Mouse (Mus musculus) CD4-positive, CD25-positive, alpha-beta regulatory T cell, adult 4 months (primary cell): ENCODE measurements around the gene Mpp2. TPM values are rescaled to one million over a fixed set of nuclear protein-coding genes. Genes with fewer than 3 reads are reported as not detected.

ENCODE experiments used
- ATAC-seq: one replicate; pipeline ENCODE4 v1.8.0; 2017
- polyA plus RNA-seq, 2 experiments: library from polyadenylated mRNA; unstranded; fragments of 100-300 nt; shearing (Covaris generic); gene quantifications; one replicate each; pipeline ENCODE4 v1.2.1; 2017

Gene Mpp2
- polyA plus RNA-seq, 2 experiments from 2014 or later, result 1.3 to 3.6 TPM

- no peak for ATAC-seq
Observed at GRCm38 (mm10) chr11:102070426-102070825, 17.9 kb downstream of the Mpp2 start.

GRCm38 (mm10) chr11:102069633-102070032 lies 18.7 kb downstream of the Mpp2 start:
- ATAC-seq, result no peak

- no peak for ATAC-seq
Observed at GRCm38 (mm10) chr11:102068969-102069368, 19.3 kb downstream of the Mpp2 start.

- no peak for ATAC-seq
Observed at GRCm38 (mm10) chr11:102063076-102063475, 25.2 kb downstream of the Mpp2 start.

- ATAC-seq, result no peak
Observed at GRCm38 (mm10) chr11:102061941-102062473, 26.3 kb downstream of the Mpp2 start.

- ATAC-seq, result peak; percentile 37
Observed at GRCm38 (mm10) chr11:102061236-102061940, 26.9 kb downstream of the Mpp2 start.

- no peak for ATAC-seq
Observed at GRCm38 (mm10) chr11:102053847-102054246, 34.5 kb downstream of the Mpp2 start.

GRCm38 (mm10) chr11:102053183-102053582 lies 35.1 kb downstream of the Mpp2 start:
- no peak for ATAC-seq

GRCm38 (mm10) chr11:102052697-102053096 lies 35.6 kb downstream of the Mpp2 start:
- no peak for ATAC-seq

GRCm38 (mm10) chr11:102051954-102052353 lies 36.4 kb downstream of the Mpp2 start:
- no peak for ATAC-seq

GRCm38 (mm10) chr11:102051541-102051940 lies 36.8 kb downstream of the Mpp2 start:
- no peak for ATAC-seq

- ATAC-seq, result no peak
Observed at GRCm38 (mm10) chr11:102049875-102050482, 38.3 kb downstream of the Mpp2 start.

GRCm38 (mm10) chr11:102046607-102047006 lies 41.7 kb downstream of the Mpp2 start:
- no peak for ATAC-seq

- no peak for ATAC-seq
Observed at GRCm38 (mm10) chr11:102044691-102045212, 43.6 kb downstream of the Mpp2 start.

- no peak for ATAC-seq
Observed at GRCm38 (mm10) chr11:102043381-102043780, 44.9 kb downstream of the Mpp2 start.

- no peak for ATAC-seq
Observed at GRCm38 (mm10) chr11:102042971-102043370, 45.3 kb downstream of the Mpp2 start.

- no peak for ATAC-seq
Observed at GRCm38 (mm10) chr11:102041350-102041949, 46.9 kb downstream of the Mpp2 start, which contains the start of gene Cd300lg. Gene Cd300lg, plus strand, starts transcription at chr11:102041509.

- no peak for ATAC-seq
Observed at GRCm38 (mm10) chr11:102040646-102041045, 47.7 kb downstream of the Mpp2 start.

- ATAC-seq, result no peak
Observed at GRCm38 (mm10) chr11:102040138-102040524, 48.2 kb downstream of the Mpp2 start.

GRCm38 (mm10) chr11:102039487-102040137 lies 48.7 kb downstream of the Mpp2 start:
- no peak for ATAC-seq

- no peak for ATAC-seq
Observed at GRCm38 (mm10) chr11:102037789-102038188, 50.5 kb downstream of the Mpp2 start.

GRCm38 (mm10) chr11:102036336-102036735 lies 52.0 kb downstream of the Mpp2 start:
- no peak for ATAC-seq

- ATAC-seq, result no peak
Observed at GRCm38 (mm10) chr11:102035456-102035960, 52.8 kb downstream of the Mpp2 start.
